Mouse (Mus musculus) spleen, adult 2 months (tissue): ENCODE measurements at regions not wholly inside any gene's neighbourhood (a gene's known extent, or its start where the extent isn't known, plus 50 kb on each side); places are given as distances from the start of the nearest gene placed in this dataset.

Experiments used
- CTCF ChIP-seq: fragments of 200-500 bp; IDR thresholded peaks from 2 replicates; pipeline ENCODE4 v1.5.1; 2011; ENCODE audit warnings: mild to moderate bottlenecking, inconsistent platforms; ENCODE audit not compliant: insufficient read depth, insufficient read length, insufficient replicate concordance; ENCODE audit errors: extremely low read depth
- POLR2A ChIP-seq: fragments of 200-500 bp; IDR thresholded peaks from 2 replicates; pipeline ENCODE4 v1.6.1; 2011; ENCODE audit warnings: low read depth, low read length, inconsistent platforms

GRCm38 (mm10) chr9:46541001-46541400 lies 221.2 kb upstream of the 4931429L15Rik start:
- TF ChIP-seq CTCF, result no peak
- no peak for TF ChIP-seq POLR2A
